Comparison of ENCODE assay signal across 8 mouse cellular contexts in the genomic region with DNA sequence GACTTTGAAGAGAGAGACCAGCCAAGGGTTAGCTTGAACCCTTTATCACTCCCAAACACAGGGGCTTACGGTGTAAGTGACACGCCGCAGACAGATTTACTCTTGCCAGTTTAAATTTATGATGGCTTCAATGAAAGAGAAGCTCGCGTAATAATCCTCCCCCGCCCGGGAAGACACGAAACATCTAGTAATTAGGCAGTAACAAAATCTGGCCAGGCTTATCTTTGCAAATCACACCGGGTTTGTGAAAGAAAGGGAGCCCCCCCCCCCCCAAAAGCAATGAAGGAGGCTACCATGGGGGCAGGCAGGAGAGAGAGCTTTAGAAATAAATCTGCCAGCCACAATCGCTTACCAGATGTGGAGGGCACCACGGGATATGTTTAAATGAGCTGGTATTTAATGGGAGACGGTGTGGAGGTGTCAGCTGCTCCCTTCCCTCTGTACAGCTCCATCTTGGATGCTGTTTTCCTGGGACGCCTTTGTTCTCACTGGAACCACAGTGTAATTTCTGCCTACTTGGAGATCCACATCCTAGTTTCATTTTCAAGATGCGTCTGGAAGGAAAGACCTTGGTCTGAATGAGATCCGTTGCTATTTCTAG.
DNase-seq lines count a peak whose midpoint lies in the region; ATAC-seq and TF ChIP-seq lines count a peak whose summit lies in the region.
"Had no signal": no experiment of that assay in that cellular context is flagged by ENCODE, and none has a peak within 500 bp of the region (broad histone marks: within the 10 kb centered on the region; RNA-seq: fewer than 3 reads in every experiment).

No protein-coding gene starts in this region.

- peak overlapping the region; percentile 35 for H3K4me3 ChIP-seq in kidney, adult 2 months (ENCODE audit: insufficient read depth, low read depth, low read length)
- peak overlapping the region; percentile 3; the same call in 1 of the 2 replicates for H3K4me3 ChIP-seq in intestine, embryonic 16.5 days (ENCODE audit: low read length)
- no peak overlapping the region for H3K4me3 ChIP-seq in neural tube, embryonic 11.5 days (ENCODE audit: low read depth, low read length)
- H3K4me3 ChIP-seq: embryonic facial prominence, embryonic 13.5 days had no signal

- H3K36me3 ChIP-seq in kidney, adult 2 months (ENCODE audit: control insufficient read depth, insufficient read depth, low read length) = no peaks in the 10 kb centered on the region
- H3K36me3 ChIP-seq in intestine, embryonic 16.5 days (ENCODE audit: control insufficient read depth, insufficient read depth, low read length) = no peaks in the 10 kb centered on the region
- H3K36me3 ChIP-seq in neural tube, embryonic 11.5 days (ENCODE audit: control insufficient read depth, insufficient read depth, low read length) = no peaks in the 10 kb centered on the region
- H3K36me3 ChIP-seq: embryonic facial prominence, embryonic 13.5 days had no signal

- ATAC-seq in intestine, embryonic 16.5 days = no peak
- peak; percentile 84 for ATAC-seq in neural tube, embryonic 11.5 days (ENCODE audit: insufficient read depth, low FRiP score, low TSS enrichment)

- no peaks in the 10 kb centered on the region for H3K9me3 ChIP-seq in intestine, embryonic 16.5 days (ENCODE audit: control insufficient read depth, low read length)
- no peaks in the 10 kb centered on the region for H3K9me3 ChIP-seq in neural tube, embryonic 11.5 days (ENCODE audit: control insufficient read depth, low read length)
- H3K9me3 ChIP-seq: embryonic facial prominence, embryonic 13.5 days had no signal

- H3K4me2 ChIP-seq in intestine, embryonic 16.5 days (ENCODE audit: low read depth, low read length) = peak overlapping the region; percentile 25; the same call in 1 of the 2 replicates
- peak overlapping the region; percentile 14 for H3K4me2 ChIP-seq in neural tube, embryonic 11.5 days (ENCODE audit: low read depth)
- H3K4me2 ChIP-seq: embryonic facial prominence, embryonic 13.5 days had no signal

- no peaks in the 10 kb centered on the region for H3K4me1 ChIP-seq in kidney, adult 2 months (ENCODE audit: control insufficient read depth, insufficient read depth, low read length)
- H3K4me1 ChIP-seq in intestine, embryonic 16.5 days (ENCODE audit: control insufficient read depth, insufficient read depth, low read length) = peaks cover 5% of the 10 kb centered on the region; the same call in 1 of the 2 replicates
- H3K4me1 ChIP-seq in neural tube, embryonic 11.5 days (ENCODE audit: control insufficient read depth, insufficient read depth, low read length) = peaks cover 11% of the 10 kb centered on the region

- H3K9ac ChIP-seq in intestine, embryonic 16.5 days (ENCODE audit: low read depth, low read length) = no peak overlapping the region
- peak overlapping the region; percentile 28; the same call in 1 of the 2 replicates for H3K9ac ChIP-seq in neural tube, embryonic 11.5 days (ENCODE audit: low read length)
- H3K9ac ChIP-seq: embryonic facial prominence, embryonic 13.5 days had no signal

- no peak overlapping the region for H3K27ac ChIP-seq in kidney, adult 2 months (ENCODE audit: insufficient read depth, low read depth, low read length)
- 0 out of 2 replicates have a peak overlapping the region, but pooled peaks have one; percentile 4 for H3K27ac ChIP-seq in intestine, embryonic 16.5 days (ENCODE audit: low read length)
- peak overlapping the region; percentile 51; the same call in 1 of the 2 replicates for H3K27ac ChIP-seq in neural tube, embryonic 11.5 days (ENCODE audit: low read depth, low read length)
- H3K27ac ChIP-seq: embryonic facial prominence, embryonic 13.5 days had no signal

- TF ChIP-seq POLR2A in kidney, adult 2 months (IDR thresholded peaks at IDR 0.05; ENCODE audit: low read depth, low read length) = no peak

- peak; percentile 5 for DNase-seq in kidney, adult 2 months
- no peak for DNase-seq in kidney, adult 18-20 months
- DNase-seq in embryo, embryonic 10 days (ENCODE audit: low spot score) = peak; percentile 39
- peak; percentile 40 for DNase-seq in neural tube, embryonic 11.5 days (ENCODE audit: low spot score)
- DNase-seq in layer of hippocampus, adult 8-10 months (ENCODE audit: low spot score in 2 of 2) = no peak
- no peak for DNase-seq in cerebellum, adult 11 months

- no peak for TF ChIP-seq CTCF in kidney, adult 2 months (conservative IDR thresholded peaks at IDR 0.05; ENCODE audit: insufficient read depth, insufficient read length, low read depth, low read length)

- H3K27me3 ChIP-seq in kidney, adult 2 months (replicated peaks; ENCODE audit: control insufficient read depth, insufficient read depth, low read length) = no peaks in the 10 kb centered on the region
- no peaks in the 10 kb centered on the region for H3K27me3 ChIP-seq in intestine, embryonic 16.5 days (replicated peaks; ENCODE audit: control insufficient read depth, insufficient read depth, low read length)
- H3K27me3 ChIP-seq in neural tube, embryonic 11.5 days (ENCODE audit: control insufficient read depth, insufficient read depth, low read length) = no peaks in the 10 kb centered on the region
- H3K27me3 ChIP-seq: embryonic facial prominence, embryonic 13.5 days had no signal

- 48% methylated on average over 15 of the region's 15 CpGs for WGBS in kidney, adult 2 months
- 33% methylated on average over 15 of the region's 15 CpGs for WGBS in intestine, embryonic 16.5 days
- WGBS in neural tube, embryonic 11.5 days = 13% methylated on average over 15 of the region's 15 CpGs

Comparison
In these comparisons a context has a peak if more than half of its experiments do, and no peak if none do; other contexts are left out.
1. DNase-seq: peak in kidney, adult 2 months (single experiment), embryo, embryonic 10 days (single experiment) and neural tube, embryonic 11.5 days (single experiment); none in kidney, adult 18-20 months (single experiment), layer of hippocampus, adult 8-10 months (0 of 2) and cerebellum, adult 11 months (single experiment).